Mouse (Mus musculus): Measurements from ENCODE around the gene Kin.

Gene Kin

GRCm38 (mm10) chr2:10118751-10119150, 38.4 kb downstream of the Kin start:
- no peak for DNase-seq

GRCm38 (mm10) chr2:10119276-10119675, 38.9 kb downstream of the Kin start:
- no peak for DNase-seq

- no peak for DNase-seq
Observed at GRCm38 (mm10) chr2:10121826-10122225, 41.4 kb downstream of the Kin start.

GRCm38 (mm10) chr2:10126122-10126521, 45.7 kb downstream of the Kin start:
- DNase-seq, result no peak

GRCm38 (mm10) chr2:10127471-10127870, 47.1 kb downstream of the Kin start:
- no peak for DNase-seq

GRCm38 (mm10) chr2:10128571-10128970, 48.2 kb downstream of the Kin start:
- DNase-seq, result no peak

- no peak for DNase-seq
Observed at GRCm38 (mm10) chr2:10130341-10130990, 50.1 kb downstream of the Kin start.

- no peak for DNase-seq
Observed at GRCm38 (mm10) chr2:10131296-10131695, 50.9 kb downstream of the Kin start, which contains the start of gene Itih2. Gene Itih2, minus strand, starts transcription at chr2:10131396.

- no peak for DNase-seq
Observed at GRCm38 (mm10) chr2:10132128-10132527, 51.7 kb downstream of the Kin start.

GRCm38 (mm10) chr2:10133941-10134340, 53.5 kb downstream of the Kin start:
- DNase-seq, result no peak

- no peak for DNase-seq
Observed at GRCm38 (mm10) chr2:10137320-10137719, 56.9 kb downstream of the Kin start.

- no peak for DNase-seq
Observed at GRCm38 (mm10) chr2:10140456-10140855, 60.1 kb downstream of the Kin start.
